Mouse (Mus musculus) cerebellum, adult 11-12 months (tissue): ENCODE measurements at regions not wholly inside any gene's neighbourhood (a gene's known extent, or its start where the extent isn't known, plus 50 kb on each side); places are given as distances from the start of the nearest gene placed in this dataset.

Source experiments
- DNase-seq: peaks from one replicate; pipeline ENCODE4 v3.0.0; 2022

DNA sequence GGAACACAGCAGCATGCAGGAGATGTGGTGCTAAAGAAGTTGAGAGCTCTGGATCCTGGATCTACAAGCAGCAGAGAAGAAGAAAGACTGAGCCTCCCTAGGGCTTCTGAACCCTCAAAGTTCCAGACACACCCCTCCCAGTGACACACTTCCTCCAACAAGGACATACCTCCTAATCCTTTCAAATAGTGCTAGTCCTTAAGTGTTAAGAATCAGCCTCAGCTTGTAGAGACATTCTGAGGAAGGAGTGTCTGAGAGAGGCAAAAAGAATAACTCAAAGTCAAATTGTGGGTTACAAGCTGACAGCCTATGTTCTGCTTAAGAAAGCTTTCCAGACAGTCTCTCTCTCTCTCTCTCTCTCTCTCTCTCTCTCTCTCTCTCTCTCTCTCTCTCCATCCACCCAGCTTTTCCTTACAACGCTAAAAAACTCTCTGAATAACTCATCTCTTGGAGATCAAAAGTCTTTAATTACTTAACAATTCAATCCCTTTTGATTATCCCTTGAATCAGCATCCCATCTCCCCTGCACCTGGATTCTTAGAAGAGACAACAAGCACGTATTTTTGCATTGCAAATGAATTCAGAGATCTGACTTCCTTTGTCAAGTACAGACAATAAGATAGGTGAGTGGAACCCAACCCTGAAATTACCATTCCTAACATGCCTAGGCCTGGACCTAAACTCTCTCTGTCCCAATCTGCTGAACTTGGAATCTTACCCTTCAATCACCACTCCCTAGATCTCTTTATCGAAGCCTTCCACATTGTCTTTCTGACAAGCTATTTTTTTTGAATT is 285.7 kb downstream of the Rnf152 start:
- no peak for DNase-seq

DNA sequence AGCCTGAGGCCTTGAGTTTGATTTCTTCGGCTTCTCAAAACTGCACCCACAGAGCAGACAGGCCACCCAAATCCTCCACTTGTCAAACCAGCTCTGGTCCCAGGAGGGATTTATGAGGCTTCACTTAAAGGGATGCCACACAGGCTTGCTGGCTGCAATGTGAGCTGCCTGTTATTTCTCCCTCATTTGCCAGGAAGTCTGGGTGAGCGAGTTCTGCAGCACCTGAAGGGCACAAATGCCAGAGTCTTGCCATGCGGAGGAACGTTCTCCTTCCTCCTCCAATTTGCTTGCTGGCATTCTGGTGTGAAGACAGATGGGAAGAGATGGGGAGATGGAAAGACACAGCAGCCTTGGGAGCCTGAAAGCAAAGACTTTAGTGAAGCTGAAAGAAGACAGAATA is 288.6 kb downstream of the Rnf152 start:
- peak; percentile 75 for DNase-seq

DNA sequence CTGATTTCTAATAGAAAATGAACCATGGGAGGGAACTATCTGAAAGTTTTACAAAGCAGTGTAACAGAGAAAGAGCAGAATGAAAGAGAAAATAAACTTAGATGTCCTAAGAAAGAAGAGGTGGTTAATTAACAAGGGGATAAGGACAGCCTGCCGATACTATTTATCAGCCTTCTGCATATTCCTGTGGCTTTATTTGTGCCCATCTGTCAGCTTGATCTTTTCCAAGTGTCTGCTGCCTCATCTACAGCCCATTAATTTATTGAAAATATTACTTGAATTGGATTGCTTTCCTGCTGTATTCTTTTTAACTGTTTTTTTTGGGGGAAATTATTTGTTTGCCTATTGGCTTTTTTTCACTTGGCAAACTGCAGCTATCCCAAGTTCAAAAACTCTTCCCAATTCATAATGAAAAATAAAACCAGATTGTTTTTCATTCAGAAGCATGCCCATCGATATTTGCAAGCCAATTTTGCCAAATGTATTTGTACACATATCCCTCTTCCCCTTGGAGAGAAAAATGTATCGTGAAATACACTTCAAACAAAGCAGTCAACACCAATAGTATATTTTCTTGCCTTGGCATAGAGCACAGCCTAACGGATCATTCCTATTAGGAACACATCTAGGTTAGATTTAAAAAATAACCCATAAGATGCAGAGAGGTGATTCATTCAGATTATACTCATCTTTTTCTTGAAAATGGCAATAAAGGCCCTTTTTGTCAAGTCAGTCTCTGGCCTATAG is 289.3 kb downstream of the Rnf152 start:
- DNase-seq: peak; percentile 12

DNA sequence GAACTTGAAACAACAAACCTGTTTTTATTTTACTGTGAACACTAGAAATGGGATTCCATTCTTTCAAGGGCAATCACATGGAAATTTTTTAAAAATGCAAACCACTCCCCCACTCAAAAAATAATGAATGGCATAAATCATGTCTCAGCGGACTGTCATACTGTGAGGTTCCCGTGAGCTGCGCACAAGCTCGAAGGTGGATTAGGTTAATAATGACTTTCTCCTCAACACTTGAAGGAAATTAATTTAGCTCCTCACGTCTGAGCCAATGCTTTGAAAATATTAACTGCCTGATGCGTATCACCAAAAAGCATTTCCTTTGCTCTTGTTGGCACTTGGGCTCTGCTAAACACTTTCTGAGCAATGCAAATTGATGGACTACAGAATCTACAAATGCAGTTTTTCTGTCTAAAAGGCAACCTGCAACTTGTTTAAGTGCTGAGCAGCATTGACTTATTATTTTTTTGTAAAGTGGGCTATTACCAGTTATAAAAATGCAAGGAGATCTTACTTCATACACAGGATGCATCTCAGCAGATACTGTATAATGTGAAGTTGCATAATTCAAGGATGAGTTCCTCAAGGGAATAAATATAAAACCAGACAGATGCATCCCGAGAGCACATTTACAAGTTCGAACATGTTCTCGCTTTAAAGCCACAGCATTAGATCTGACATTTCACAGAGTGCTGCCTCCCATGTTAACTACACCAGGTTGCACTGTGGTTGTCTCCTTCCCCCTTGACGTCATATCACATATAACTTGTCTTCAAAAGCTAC is 282.4 kb downstream of the Cdh20 start:
- no peak for DNase-seq
